Mouse (Mus musculus) urinary bladder, adult 2 months (tissue): ENCODE measurements around the gene Rec114. TPM values are rescaled to one million over a fixed set of nuclear protein-coding genes. Genes with fewer than 3 reads are reported as not detected.

Experiments used
- DNase-seq: peaks from one replicate; pipeline ENCODE4 v3.0.0; 2022; ENCODE audit warnings: low spot score
- polyA plus RNA-seq: library from polyadenylated mRNA; depleted of rRNA; stranded (reverse); fragments of >200 nt; gene quantifications from 2 replicates; pipeline ENCODE4 v1.2.3, GENCODE M21; 2012; rRNA removed

Rec114 gene
- 0.30 TPM in 1 of 2 replicates, not detected in the other for polyA plus RNA-seq

DNA sequence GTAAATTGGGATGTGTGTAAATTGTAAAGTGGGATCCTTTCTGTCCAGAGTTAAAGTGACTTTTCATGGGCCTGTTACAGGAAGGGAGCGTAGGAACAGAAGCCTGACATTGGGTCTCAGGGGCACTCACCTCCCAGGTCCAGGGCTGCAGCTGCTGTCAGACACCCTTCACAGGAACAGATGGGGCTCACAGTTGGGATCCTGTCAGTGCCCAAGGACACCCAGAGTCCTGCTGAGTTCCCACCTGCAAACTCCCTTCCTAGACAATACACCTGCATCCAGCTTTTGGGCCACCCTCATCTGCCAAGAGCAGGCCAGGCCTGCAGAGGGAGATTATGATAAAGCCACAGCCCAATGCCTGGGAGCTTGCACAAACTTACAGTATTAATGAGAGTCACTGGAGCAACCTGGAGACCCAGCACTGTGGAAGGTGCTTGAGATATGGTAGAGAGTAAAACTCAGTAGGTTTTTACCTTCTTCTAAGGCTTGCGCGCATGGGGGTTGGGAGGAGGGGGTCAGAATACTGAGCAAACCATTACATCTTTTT, at the start of gene Rec114:
TSS of gene Rec114 (minus strand) at position 263 of the 547 bp plus-strand sequence.
- DNase-seq: no peak

DNA sequence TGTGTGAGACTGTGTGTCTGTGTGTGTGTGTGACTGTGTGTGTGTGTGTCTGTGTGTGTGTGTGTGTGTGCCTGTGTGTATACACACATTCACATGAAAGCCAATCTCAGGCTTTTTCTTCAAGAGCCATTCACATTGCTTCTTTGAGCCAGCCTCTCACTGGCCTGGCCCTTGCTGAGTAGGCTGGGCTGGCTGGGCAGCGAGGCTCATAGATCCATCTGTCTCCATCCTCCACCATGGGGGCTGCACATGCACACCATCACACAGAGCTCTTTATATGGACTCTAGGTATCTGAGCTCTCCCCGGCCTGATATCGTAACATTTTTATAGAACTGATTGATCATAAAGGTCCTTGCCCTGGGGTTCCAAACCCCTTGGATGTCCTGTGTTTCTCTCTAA, 45.7 kb upstream of the Rec114 start:
- DNase-seq: no peak

GRCm38 (mm10) chr9:58775363-58775762, 31.6 kb upstream of the Rec114 start:
- no peak for DNase-seq

DNA sequence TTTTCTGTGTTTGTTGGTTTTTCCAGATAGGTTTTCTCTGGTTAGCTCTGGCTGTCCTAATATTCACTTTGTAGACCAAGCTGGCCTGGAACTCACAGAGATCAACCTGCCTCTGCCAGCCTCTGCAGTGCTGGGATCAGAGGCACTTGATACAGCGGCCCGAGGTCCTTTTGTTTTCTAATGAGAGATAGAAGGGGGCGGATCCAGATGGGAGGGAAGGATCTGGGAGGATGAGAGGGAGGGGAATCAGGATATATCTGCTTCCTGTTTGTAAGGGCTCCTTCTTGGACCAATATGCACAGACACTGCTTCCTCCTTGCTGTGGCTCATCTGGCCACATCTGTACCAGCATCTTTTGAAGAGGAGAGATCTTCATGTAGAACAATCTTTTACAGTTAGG, 31.0 kb upstream of the Rec114 start:
- no peak for DNase-seq

DNA sequence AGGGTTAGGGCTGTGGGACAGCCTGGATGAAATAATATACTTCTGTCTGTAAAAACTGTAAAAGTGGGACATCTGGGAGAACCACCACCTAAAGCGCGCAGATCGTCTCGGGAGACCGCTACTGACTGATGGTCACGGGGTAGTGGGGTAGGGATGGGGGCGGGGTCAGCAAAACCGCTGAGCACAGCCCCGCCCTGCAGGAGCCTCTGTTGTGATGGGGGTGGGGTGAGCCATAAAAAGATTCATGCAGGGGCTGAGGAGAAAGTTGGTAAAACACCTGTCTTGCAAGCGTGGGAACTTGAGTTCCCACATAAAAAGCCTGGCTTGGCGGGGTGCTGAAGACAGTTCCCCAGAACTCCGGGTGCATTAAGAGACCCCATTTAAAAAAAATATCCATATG, 26.2 kb upstream of the Rec114 start:
- no peak for DNase-seq

- DNase-seq: no peak
These were observed 23.5 kb upstream of the Rec114 start for GRCm38 (mm10) chr9:58766959-58767955.

DNA sequence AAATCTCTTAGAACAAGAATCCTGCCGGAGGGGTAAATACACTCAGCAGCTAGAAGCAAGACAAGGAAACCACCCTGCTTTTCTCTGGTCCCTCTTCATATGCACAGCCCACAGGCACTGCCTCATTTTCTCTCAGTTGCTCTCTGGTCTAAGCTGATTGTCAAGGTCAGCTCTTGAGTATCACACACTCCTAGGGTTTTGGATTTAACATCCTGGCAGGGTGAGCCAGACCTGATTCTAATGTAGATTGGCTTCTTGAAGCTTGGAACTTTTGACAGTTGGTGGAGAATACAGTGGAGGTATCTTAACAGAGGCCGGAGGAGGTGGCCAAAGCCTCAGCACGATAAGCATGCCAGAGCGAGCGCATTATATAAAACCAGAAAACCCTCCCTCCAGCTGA, 20.6 kb upstream of the Rec114 start:
- no peak for DNase-seq

GRCm38 (mm10) chr9:58763114-58763513, 19.4 kb upstream of the Rec114 start:
- DNase-seq: no peak

GRCm38 (mm10) chr9:58762086-58762485, 18.3 kb upstream of the Rec114 start:
- DNase-seq: no peak

DNA sequence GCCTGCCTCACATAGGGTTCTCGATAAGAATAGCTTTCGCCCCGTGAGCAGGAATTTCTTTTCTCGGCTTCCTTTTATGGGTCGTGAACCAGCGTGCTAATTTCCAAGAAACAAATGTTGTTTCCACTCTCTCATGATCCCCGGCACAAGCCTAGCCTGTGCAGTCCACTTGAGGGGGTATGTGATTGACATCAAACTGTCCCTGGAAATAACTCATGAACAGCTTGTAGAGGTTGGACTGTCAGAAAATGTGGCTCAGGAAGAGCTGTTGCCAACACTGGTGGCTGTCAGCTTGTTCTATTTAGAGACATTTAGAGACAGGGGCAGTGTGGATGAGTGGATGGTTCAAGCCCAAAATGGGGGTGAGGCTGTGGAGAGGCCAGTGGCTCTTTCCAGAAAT, 15.0 kb upstream of the Rec114 start:
- no peak for DNase-seq

DNA sequence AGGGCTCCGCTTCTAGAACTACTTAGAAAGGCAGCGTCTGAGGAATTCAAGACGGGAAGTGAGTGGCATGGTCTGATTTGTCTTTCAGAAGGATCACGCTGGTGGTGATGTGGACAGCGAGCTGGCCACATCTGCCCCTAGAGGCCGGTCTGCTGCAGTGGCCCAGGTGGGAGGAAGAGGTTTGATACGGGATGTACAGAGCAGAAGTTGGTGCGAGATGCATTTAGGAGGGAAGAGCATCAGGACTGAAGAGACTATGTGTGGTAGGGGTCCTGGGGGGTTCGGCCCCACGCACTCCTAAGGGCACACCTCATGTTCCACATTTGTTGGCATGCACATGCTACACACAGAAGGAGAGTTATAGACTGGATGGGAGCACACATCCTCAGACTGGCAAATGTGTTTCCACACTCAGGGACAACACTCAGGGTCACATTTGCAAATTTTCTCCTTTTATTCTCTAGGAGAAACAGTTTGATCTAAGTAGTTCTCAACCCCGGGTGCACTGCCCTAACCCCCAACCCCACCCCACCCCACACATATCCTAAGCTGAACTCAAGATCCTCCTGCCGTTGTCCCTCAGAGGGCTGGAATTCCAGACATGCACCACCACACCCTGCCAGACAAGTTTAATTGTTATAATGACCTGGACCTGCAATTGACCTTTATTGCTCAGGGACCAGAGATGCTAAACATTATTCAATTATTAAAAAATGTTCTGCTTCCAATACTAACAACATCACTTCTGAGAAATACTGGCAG, 12.8 kb upstream of the Rec114 start:
- no peak for DNase-seq

DNA sequence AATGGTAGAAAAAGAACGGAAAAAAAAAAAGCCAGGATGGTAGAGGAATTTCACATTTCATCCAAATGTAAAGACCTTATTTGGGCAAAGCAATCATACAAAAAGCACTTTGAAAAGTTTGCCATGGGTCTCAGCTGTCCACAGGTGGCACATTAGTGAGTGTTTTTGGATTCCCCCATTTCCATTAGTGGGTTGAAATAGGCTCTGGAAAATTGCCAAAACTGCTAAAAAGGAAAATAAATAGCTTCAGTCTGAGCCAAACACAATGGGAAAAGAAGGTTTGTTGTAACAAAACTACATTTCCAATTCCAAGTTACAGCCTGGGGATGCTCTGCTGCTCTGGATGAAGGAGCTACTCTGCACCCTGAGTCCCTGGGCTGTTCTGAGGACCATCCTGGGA, 9.8 kb upstream of the Rec114 start:
- DNase-seq: no peak

DNA sequence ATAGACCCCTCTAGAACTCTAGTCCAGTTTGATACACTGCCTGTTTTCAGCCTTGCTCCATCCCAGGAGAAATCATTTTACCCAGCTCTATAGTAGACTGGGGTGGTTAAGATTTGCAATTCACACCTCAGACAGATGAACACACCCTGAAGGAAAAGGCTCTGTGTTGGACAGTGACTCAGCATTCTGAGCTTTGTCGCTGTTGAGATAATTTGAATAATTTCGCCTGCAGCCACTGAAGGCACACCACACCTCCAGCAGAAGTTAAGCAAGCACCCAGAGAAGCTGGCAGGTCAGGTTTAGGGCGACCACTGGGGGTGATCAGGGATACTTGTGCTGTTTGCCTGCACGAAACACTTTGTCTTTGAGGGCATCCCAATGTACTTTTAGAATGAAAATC, 4.4 kb upstream of the Rec114 start:
- no peak for DNase-seq

DNA sequence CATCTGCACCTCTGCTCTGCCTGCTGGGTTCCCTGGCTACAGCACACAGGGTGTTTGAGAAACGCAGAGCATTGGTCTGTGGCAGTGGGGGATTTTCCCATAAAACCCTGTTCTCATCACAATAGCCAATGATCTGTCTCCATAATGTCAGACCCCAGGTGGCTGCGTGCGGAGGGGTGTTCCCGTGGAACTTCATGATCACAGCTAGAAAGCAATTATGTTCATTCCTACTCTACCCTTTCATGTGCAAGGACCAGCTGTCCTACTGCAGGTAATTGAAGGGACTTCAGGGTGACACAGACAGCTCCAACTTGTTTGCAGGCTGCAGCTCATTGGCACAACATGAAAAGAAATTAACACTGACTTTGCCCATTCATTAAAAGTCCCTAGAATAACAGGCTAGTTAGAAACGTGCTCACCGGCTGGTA, 3.6 kb upstream of the Rec114 start:
- DNase-seq: no peak

GRCm38 (mm10) chr9:58742692-58743091, 1.1 kb downstream of the Rec114 start:
- no peak for DNase-seq

GRCm38 (mm10) chr9:58741369-58741768, 2.4 kb downstream of the Rec114 start:
- no peak for DNase-seq

GRCm38 (mm10) chr9:58739791-58740190, 4.0 kb downstream of the Rec114 start:
- DNase-seq: no peak

DNA sequence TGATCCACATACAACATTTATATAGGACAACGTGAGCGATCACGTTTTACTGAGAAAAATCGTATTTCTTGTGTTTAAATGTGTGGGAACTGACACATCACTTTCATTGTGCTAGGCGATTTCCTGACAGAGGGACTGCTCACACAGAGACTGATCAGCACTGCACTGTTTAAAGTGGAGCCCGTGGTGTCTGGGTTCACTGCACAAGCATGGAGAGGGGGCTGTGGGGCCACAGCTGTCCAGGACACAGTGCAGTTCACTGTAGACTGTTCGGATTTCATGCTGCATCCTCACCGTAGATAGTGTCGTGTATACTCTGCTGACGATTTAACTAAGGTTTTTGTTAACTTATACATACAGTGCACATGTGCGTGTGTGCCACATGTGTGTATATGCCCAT, 20.6 kb downstream of the Rec114 start:
- no peak for DNase-seq

DNA sequence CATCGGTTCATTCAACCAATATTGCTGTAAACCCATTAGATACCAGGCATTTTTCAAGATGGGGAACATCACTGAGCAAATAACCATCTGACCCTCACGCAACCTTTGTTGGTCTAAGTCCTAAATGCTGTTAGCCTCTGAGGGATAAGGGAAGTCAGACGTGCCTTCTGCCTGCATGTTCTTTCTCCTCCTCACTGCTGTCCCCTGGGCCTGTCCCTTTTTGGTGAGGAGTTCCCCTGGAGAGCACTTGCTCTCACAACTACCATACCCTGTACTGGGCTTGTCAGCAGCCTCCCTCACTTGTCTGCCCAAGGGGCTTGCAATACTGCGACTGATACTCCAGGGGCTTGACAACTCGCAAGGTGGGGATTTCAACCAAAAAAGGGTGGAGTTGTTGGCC, 21.6 kb downstream of the Rec114 start:
- DNase-seq: no peak

DNA sequence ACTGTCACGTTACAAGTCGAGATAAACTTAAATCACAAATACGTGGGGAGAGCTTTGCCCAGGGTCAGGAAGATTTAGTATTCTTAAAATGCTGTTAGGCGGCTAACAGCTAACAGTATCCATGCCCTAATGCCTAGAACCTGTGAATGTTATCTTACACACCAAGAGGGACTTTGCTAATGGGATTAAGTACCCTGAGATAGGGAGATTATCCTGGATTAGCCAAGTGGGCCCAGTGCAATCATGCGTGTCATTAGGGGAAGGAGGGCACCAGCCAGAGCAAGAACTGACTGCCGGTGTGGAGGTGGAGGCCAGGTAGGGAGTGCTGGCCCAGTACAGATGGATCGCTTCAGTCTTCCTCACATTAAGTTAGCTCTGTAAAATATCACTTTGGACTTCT, 22.7 kb downstream of the Rec114 start:
- DNase-seq: no peak

DNA sequence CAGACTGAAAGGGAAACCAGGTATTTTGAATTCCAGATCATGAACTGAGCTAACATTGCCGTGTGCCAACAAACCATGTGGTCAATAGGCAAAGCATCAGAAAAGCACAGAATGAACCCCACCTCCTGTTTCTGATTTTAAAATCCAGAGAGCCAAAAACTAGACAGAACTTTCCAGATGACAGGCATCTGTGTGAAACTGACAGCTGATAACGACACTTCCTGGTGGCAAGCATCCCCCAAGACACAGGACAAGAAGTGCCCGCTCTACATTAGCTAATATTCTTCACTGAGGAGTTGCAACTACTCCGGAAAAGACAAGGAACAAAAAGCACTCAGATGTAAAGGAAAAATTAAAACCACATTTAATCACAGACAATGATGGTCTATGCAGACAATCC, 23.6 kb downstream of the Rec114 start:
- no peak for DNase-seq

GRCm38 (mm10) chr9:58719471-58719870, 24.3 kb downstream of the Rec114 start:
- no peak for DNase-seq

DNA sequence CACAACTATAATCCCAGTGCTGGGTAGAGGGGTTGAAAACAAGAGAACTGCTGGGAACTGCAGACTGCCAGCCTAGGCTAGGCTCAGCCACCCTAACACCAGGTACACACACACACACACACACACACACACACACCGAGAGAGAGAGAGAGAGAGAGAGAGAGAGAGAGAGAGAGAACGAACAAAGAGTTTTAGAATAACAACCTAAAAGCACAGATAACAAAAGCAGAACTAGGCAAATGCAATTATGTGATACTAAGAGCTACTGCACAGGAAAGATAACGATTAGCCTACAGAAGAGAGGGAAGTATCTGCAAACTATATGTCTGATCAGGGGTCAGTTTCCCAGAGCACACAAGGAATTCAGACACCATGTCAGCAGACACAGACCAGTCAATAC, 24.8 kb downstream of the Rec114 start:
- no peak for DNase-seq
